Mouse (Mus musculus): ENCODE results near the gene Prkcz. TPM values are rescaled to one million over a fixed set of nuclear protein-coding genes. Genes with fewer than 3 reads are reported as not detected.

The Prkcz gene
- total RNA-seq, 2 experiments from 2014 or later = not detected

DNA sequence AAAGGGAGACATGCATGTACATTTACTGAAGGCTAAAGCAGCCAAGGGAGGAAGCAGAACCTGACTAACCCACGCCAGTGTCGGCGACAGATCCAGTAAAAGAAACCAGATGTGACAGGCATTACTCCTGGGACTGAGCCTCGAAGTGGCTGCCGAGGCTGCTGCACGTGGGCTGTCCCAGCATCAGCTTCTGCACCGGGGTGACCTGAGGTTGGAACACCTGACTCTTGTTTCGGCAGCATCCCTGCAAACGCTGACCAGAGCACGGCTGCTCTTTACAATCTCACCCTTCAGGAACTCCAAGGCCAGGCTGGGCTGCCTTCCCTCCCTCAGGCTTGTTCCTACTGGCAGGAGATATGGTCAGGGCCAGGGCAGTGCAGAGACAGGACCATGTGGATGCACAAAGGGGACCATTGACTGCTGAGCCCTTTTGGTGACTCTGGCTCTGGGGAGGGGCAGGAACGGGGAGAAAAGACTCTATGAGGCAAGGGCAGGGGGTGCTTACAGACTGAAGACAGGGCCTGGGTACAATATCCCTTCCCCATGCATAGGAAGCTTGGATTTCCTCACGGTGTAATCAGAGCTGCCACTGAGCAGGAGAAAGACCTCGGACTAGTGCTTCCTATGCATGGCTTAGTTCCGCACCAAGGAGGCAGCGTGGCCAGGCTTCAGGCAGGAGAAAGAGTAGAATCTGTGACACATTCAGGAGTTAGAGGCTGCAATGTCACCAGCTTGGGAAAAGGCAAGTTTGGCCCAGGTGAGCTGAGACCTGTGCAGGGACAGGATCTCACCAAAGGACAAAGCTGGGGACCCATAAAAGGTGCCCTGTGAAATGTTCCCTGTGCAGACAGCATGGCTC lies 76.4 kb downstream of the Prkcz start:
- ATAC-seq (replicated peaks; ENCODE audit: poor library complexity) = no peak

DNA sequence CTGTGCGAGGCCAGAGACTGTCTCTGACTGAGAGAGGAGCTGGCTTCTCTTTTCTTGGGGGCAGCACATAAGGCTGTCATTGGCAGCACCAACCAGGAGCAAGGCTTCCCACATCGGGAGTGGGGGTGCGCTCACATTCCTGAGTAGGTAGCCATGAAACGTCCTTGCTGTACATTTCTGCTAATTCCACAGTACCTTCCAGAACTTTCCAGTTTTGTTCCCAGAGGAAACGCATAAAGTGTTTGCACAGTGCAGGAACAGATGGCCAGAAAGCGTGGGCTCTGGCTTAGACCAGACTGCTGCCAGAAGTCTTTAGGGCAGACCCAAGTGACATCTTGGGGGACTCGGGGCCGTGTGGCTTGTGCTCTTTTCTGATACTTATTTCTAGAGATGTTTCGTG lies 77.6 kb downstream of the Prkcz start:
- ATAC-seq (replicated peaks; ENCODE audit: poor library complexity) = no peak

DNA sequence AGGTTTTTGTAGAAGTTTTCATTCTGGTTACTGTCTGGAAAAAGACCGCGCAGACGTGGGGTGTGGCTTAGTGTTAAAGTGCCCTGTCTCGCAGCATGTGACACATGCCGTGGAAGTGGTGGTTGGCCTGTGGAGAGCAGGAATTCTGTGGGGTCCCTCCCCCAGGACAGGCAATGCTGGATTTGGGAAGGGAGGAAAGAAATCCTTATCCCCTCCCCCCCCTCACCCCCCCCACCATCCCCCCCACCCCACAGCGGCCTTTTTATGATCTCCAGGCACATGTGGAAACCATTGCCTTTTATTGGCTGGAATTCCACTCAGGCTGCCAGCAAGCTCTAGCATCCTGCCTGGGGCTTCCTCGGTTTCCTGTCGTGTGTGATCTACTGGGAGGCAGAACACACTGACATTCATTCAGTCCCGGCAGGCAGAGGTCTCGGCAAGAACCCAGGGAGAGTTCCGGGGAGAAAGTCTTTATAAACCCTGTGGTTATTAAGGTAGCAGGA lies 78.1 kb downstream of the Prkcz start:
- no peak for ATAC-seq (replicated peaks; ENCODE audit: poor library complexity)

DNA sequence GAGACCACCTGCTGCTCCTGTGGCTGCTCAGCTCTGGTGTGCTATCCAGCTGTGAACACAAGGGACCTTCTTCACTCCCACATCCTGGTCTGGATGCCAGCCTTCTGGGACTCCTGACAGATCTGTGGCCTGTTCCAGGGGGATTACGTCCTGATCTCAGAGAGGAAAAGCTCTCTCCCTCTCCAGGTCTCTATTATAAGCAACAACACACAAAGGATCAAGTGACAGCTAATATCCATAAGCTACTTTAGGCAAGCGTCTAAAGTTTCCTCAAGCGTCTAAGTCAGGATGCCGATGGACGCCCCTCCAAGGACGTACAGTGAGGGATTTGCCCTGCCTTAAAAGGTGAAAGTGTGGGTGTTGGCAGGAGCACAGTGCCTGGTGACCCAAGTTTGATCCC lies 78.9 kb downstream of the Prkcz start:
- no peak for ATAC-seq (replicated peaks; ENCODE audit: poor library complexity)

DNA sequence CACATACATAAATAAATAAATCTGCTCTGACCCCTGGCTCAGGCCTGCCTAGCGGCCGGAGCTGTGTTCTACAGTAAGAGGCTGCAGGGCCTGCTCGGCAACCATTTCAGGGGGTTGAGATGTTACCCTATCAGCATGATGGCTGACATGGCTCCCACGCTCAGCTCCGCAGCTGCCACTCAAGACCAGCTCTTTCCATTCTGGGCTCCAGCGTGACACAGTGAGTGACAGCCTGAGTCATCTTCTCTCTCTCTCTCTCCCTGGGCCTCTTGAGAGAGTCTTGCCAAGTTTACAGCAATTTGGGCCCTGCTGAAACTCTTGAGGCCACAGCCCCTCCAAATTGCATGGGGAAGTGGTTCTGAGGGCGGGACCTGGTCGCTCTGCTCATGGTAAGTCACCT lies 79.5 kb downstream of the Prkcz start:
- ATAC-seq (replicated peaks; ENCODE audit: poor library complexity) = 0 out of 2 replicates have a peak, but pooled peaks have one; percentile 26

DNA sequence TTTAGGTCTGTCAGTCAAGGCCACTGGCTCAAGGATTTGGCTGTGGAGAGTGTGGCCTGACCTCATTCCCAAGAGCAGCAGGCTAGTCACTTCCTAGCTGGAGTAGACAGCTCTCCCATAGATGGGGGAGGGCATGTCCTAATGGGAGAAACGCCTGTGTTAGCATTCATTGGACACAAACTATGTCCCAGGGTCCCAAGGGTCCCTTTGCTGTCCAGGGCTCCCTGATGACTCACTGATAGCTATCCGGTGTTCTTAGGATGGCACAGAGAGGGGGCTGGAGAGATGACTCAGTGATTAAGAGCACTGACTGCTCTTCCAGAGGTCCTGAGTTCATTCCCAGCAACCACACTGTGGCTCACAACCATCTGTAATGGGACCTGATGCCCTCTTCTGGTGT lies 79.9 kb downstream of the Prkcz start:
- no peak for ATAC-seq (replicated peaks; ENCODE audit: poor library complexity)

DNA sequence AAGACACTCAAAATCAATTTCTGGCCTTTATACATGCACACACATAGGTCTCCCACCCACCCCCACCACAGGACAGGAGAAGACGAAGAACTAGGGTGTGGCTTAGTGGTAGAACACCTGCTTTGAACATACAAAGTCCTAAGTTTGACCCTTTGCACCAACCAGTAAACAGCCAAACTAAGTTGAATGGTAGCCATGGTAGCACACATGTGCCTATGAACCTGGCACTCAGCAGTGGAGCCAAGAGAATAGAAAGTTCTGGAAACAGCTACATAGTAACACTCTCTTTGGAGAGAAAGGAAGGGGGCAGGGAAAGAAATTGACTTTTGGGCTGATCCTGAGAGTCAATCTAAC lies 80.4 kb downstream of the Prkcz start:
- no peak for ATAC-seq (replicated peaks; ENCODE audit: poor library complexity)

DNA sequence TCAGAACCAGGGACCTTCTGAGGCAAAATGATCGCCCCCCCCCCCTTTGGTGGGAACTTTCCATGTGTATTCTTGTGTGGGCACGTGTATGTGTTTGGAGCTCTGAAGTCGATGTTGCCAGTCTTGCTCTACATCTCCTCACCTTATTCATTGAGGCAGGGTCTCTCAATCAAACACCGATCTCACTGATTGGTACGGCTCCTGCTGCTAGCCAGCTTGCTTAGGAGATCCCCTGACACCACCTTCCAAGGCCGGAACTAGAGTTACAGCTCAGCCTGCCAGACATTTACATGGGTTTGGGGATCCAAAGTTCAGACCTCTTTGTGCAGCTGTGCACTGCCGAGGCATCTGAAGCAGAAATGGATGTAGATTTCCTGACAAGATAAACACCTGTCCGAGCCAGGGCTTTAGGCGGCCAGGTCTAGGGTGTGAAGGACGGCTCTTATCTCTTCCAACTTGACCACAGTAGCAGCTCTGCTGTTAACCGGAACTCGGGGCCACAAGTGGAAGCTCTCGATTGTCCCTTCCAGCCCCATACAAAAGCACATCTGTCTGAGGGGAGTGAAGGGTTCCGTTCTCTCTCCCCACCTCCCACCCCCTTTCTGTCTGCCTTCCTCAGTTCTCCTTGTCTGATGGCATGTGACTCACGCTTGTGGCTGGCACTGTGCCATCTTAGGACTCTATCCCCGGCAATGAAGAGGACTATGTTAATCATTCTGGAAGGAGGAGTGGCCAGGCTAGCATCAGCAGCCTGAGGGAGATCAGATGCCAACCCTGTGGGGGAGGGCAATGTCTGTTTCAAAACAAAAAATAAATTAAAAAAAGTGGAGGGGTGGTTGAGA lies 81.0 kb downstream of the Prkcz start:
- ATAC-seq (replicated peaks; ENCODE audit: poor library complexity) = 0 out of 2 replicates have a peak, but pooled peaks have one; percentile 9

DNA sequence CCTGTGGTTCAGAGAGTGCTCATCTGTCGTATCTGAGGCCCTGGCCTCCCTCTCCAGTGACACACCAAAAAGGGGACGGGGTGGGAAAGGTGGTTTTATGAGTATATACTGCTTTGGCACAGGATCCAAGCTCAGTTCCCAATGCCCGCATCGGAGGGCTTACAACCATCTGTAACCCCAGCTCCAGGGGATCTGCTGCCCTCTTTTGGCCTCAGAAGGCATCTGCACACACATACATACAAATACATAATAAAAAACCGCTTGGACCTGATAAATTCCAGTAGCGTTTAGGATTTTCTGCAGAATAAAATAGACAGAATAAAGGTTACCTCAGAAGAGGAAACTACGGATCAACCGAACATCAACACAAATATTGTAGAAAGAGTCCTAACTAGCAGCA lies 82.1 kb downstream of the Prkcz start:
- no peak for ATAC-seq (replicated peaks; ENCODE audit: poor library complexity)

DNA sequence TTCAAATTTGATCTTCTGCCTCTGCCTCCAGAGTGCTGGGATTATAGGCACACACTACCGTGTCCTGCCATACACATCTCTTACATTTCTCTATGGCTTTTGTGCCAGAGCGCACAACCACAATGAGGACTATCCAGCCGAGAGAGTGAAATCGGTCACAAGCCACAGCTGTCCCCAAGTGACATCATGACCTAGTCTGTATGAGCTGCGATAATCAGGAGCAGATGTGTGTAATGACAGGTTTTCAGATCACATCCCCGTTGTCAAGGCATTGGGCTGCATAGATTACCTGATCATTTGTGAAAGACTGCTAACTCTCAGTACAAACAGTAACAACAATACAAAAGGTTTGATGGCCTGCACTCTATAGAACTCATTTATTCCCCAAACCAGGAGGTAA lies 83.2 kb downstream of the Prkcz start:
- no peak for ATAC-seq (replicated peaks; ENCODE audit: poor library complexity)

DNA sequence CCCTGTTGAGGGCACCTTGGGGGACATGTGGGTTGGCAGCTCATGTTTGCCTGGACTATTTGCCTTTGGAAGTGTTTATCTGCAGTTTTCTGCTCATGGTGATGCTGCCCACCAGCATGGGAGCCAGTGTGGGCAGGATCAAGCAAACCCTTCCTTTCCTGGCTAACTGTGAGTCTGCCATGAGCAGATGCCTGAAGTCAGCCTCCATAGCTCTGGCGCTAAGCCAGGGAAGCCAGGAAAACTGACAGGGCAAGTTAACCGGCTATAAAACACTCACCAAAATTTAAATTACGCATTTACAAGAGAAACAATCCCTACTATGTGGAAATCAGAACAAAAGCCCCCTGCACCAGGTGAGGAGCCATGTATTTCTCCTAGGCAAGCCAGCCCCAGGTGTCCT lies 86.3 kb downstream of the Prkcz start:
- ATAC-seq (replicated peaks; ENCODE audit: poor library complexity) = no peak

DNA sequence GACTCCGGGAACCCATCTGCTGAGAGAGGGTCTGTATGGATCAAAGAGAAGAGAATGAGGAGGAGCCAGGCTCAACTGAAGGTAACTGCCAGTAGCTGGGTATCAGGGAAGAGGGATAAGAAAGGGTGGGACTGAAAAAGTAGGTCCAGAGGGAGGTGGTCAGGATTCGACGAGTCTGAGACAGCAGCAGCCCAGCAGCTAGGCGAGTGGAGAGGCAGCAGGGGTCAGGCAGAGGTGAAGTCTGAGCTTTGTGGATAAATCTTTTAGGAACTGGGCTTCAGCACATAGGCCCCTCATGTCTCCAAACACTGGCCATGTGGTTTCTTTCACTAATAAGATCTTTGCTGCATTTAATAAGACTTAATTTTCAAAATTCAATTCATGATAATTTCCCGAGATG lies 86.7 kb downstream of the Prkcz start:
- ATAC-seq (replicated peaks; ENCODE audit: poor library complexity) = no peak

DNA sequence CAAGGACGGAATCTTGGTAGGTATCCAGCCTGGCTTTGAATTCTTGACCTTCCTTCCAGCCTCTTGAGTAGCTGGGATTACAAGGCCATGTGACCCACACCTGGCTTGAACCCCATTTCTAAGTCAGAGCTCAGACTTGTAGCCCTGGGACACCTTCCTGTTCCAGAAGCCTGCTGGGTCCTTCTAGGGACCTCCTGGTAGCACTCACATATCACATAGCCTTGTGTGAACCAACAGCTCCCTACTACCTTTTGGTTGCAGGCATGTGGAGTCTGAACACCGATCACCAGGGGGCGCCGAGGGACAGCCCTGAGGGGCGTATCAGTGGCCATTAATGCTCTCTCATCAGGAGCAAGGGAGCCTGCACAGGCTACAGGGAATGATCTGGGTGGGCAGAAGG lies 92.8 kb downstream of the Prkcz start:
- peak; percentile 88 for ATAC-seq (replicated peaks; ENCODE audit: poor library complexity)

DNA sequence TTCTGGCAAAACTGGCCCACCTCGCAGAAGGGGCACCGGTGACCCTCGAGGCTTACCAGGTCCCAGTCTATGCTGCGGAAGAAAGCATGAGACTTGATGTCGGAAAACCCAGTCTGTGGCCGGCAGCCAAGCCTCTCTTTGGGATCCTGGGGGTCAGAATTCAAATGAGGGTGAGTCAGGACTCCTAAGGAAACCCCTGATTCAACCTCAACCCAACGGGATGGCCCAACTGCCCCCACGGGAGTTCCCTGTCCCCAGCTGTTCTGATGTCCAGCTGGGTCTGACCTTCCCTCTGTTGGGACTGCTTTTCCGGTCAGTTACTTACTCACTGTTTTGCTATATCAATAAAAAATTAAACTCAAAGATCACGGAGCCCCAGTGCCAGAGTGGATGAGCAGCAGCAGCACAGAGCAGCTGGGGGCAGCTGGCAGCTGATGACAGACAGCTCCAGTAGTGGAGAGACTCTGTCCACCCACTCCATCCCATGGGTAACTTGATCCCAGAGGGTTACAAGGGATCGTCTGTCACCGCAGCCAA lies 93.5 kb downstream of the Prkcz start:
- no peak for ATAC-seq (replicated peaks; ENCODE audit: poor library complexity)

DNA sequence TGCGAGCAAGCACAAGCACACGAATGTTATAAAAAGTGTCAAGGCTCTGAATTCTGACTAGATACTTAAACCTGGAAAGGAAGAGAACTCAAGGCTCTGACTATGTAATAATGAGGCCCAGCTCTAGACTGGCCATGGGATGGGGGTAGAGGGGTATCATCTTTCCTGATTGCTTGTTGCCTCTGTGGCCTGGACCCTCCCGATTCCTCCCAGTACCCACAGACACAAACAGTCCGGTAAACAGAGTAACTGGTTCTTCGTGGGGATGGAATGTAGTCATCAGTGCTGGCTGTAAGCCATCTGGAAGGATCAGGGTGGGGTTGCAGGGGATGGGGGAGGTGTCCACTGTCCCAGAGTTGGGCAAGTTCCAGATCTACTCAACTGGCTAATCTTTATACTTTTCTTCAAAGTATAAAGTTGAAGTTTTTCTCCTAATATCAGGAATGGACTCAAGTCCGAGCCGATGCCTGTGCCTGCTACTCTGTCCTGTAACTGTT lies 94.1 kb downstream of the Prkcz start:
- ATAC-seq (replicated peaks; ENCODE audit: poor library complexity) = no peak

DNA sequence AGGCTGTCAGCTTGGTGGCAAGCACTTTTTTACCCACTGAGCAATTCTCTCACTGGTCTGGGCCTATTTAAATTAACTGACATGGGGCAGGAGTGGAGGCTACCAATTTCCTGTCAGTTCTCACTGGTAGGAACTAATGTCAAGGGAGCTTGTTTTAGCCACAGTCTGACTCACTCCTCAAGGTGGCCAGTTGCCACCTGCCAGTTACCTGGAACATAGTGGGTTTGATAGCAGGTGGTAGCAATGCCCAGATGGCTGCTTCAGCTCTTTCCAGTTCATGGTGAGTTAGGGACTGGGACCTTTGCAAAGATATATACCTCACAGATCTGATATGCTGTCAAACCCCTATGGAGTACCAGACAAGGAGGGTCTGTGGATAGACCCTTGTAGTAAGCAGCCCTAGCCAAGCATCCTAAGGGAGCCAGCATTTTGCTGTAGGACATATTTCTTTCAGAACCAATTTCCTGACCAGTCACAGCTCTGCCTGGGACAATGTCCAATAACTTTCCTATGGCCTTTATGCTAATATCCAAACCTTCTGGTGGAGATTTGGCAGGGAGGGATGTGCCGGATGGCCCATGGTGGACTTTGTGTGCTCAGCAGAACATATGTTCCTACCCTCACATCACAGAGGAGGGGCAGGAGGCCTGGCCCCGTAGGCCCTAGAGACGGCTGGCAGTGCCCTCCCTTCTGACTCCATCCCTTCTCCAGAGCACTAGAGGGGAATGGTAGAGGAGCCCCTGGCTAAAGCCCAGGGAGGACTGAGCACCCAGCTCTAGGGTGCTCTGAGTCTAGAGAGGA lies 96.4 kb downstream of the Prkcz start:
- ATAC-seq (replicated peaks; ENCODE audit: poor library complexity) = no peak

DNA sequence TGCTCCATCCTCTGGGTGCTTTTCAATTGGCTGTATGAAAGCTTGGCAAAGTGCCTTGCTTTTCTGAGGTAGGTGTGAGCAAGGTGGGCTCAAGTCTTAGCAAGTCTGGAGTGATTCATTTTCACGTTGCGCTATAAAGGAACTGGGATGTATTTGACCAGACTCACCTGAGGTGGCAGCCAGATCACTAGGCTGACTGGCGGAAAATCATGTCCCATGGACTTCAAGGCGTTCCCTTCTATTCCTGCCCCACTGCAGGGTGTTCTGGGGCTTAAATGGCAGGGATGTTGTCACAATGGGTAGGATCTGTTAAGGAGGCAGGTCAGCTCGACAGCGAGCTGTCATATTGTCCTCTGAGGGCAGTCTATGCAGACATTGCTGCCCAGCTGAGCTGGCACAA lies 108.9 kb downstream of the Prkcz start:
- no peak for ATAC-seq (replicated peaks; ENCODE audit: poor library complexity)

DNA sequence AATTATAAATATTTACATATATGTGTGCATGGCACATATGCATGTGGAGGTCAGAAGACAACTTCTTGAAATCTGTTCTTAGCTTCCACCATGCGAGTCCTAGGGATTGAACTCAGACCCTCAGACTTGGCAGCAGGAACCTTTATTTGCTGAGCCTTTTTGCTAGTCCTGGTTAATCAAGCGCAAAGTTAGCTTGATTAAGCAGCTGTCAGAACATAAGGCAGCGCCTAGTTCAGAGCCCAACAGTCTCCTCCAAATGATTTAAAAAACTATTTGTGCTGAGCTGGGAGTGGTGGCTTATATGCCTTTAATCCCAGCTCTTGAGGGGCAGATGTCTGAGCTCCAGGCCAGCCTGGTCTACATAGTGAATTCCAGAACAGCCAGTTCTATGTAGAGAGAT lies 110.0 kb downstream of the Prkcz start:
- no peak for ATAC-seq (replicated peaks; ENCODE audit: poor library complexity)

DNA sequence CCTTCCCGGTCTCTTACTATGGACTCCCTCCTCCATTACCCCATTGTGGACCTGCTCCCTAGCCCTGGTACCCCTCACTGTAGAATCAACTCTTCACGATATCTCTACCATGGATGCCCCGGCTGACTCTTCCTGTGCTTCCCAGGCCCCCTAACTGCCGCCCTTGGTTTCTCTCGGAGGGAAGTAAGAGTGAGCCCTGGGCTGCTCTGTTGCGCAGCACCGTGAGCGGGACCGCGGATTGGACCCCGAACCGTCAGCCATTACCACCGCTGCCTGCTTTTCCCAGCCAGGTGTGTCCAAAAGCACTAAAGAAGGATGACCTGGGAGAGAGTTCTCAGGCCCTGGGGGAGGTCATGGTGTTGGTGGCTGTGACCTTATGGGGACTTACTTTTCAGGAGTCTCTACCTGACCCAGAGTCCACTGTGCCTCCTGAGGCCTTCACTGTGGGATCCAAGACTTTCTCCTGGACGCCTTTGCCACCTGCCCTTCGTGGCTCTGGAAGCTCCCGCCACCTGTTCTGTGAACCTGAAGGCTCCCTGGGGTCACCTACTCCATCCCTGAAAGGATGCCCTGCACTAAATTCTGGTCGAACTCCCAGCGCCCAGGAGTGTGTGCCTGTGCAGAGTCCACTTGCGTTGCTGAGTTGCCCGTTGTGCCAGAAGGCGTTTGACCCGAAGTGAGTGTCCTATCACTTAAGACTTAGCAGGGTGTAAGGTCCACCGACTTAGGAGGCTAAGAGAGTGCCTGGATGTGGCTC lies 110.6 kb downstream of the Prkcz start:
- ATAC-seq (replicated peaks; ENCODE audit: poor library complexity) = peak; percentile 9
